Mouse (Mus musculus): Measurements from ENCODE around the gene Brk1. TPM values are rescaled to one million over a fixed set of nuclear protein-coding genes. Genes with fewer than 3 reads are reported as not detected.

Gene Brk1
- polyA plus RNA-seq, 1 experiment from 2014 or later: 224 TPM

Other genes with a start within 250 kb of the Brk1 start
- 80.4 and 81.6 TPM in 2 replicates for gene Tada3, start 226.9 kb upstream of the Brk1 start, polyA plus RNA-seq (2015; fragmentation: Nextera tagmentation; extraction: Ambion mirVana)
- 430 and 433 TPM in 2 replicates for gene Arpc4, start 226.7 kb upstream of the Brk1 start, polyA plus RNA-seq (2015; fragmentation: Nextera tagmentation; extraction: Ambion mirVana)
- 15.1 TPM in 2 replicates for gene Ttll3, start 215.5 kb upstream of the Brk1 start, polyA plus RNA-seq (2015; fragmentation: Nextera tagmentation; extraction: Ambion mirVana)
- gene Rpusd3, start 185.4 kb upstream of the Brk1 start, polyA plus RNA-seq (2015; fragmentation: Nextera tagmentation; extraction: Ambion mirVana): 19.0 and 21.2 TPM in 2 replicates
- gene Cidec, start 169.0 kb upstream of the Brk1 start, polyA plus RNA-seq (2015; fragmentation: Nextera tagmentation; extraction: Ambion mirVana): not detected in 2 replicates
- 94.9 and 101 TPM in 2 replicates for gene Jagn1, start 162.2 kb upstream of the Brk1 start, polyA plus RNA-seq (2015; fragmentation: Nextera tagmentation; extraction: Ambion mirVana)
- 0.08 and 0.41 TPM in 2 replicates for gene Il17re, start 146.3 kb upstream of the Brk1 start, polyA plus RNA-seq (2015; fragmentation: Nextera tagmentation; extraction: Ambion mirVana)
- 3.4 and 4.8 TPM in 2 replicates for gene Il17rc, start 133.3 kb upstream of the Brk1 start, polyA plus RNA-seq (2015; fragmentation: Nextera tagmentation; extraction: Ambion mirVana)
- gene Creld1, start 121.5 kb upstream of the Brk1 start, polyA plus RNA-seq (2015; fragmentation: Nextera tagmentation; extraction: Ambion mirVana): 74.8 and 79.0 TPM in 2 replicates
- 13.1 and 13.5 TPM in 2 replicates for gene Prrt3, start 102.8 kb upstream of the Brk1 start, polyA plus RNA-seq (2015; fragmentation: Nextera tagmentation; extraction: Ambion mirVana)
- 104 and 105 TPM in 2 replicates for gene Emc3, start 73.1 kb upstream of the Brk1 start, polyA plus RNA-seq (2015; fragmentation: Nextera tagmentation; extraction: Ambion mirVana)
- gene Fancd2, start 73.1 kb upstream of the Brk1 start, polyA plus RNA-seq (2015; fragmentation: Nextera tagmentation; extraction: Ambion mirVana): 2.1 and 2.6 TPM in 2 replicates
- 0.20 and 0.27 TPM in 2 replicates for gene Fancd2os, start 4.1 kb upstream of the Brk1 start, polyA plus RNA-seq (2015; fragmentation: Nextera tagmentation; extraction: Ambion mirVana)
- gene Vhl, start 19.2 kb downstream of the Brk1 start, polyA plus RNA-seq (2015; fragmentation: Nextera tagmentation; extraction: Ambion mirVana): 75.8 and 79.0 TPM in 2 replicates
- gene Irak2, start 33.7 kb downstream of the Brk1 start, polyA plus RNA-seq (2015; fragmentation: Nextera tagmentation; extraction: Ambion mirVana): 3.0 and 4.3 TPM in 2 replicates
- gene Tatdn2, start 92.3 kb downstream of the Brk1 start, polyA plus RNA-seq (2015; fragmentation: Nextera tagmentation; extraction: Ambion mirVana): 1.1 and 1.4 TPM in 2 replicates
- gene Ghrl, start 115.1 kb downstream of the Brk1 start, polyA plus RNA-seq (2015; fragmentation: Nextera tagmentation; extraction: Ambion mirVana): 0.94 and 1.4 TPM in 2 replicates
- 192 and 206 TPM in 2 replicates for gene Sec13, start 136.0 kb downstream of the Brk1 start, polyA plus RNA-seq (2015; fragmentation: Nextera tagmentation; extraction: Ambion mirVana)

All from midbrain, embryonic 15.5 days (tissue).